Mouse (Mus musculus) erythroblast, embryonic 14.5 days (primary cell): ENCODE results near the gene Vax1.

Experiments used
- GATA1 ChIP-seq: IDR thresholded peaks from 2 replicates; pipeline ENCODE4 v1.6.1; 2012; ENCODE audit warnings: low read length, inconsistent platforms, mixed read lengths
- TAL1 ChIP-seq: IDR thresholded peaks from 3 replicates; pipeline ENCODE4 v1.6.1; 2012; ENCODE audit warnings: low read length, inconsistent platforms, mixed read lengths

DNA sequence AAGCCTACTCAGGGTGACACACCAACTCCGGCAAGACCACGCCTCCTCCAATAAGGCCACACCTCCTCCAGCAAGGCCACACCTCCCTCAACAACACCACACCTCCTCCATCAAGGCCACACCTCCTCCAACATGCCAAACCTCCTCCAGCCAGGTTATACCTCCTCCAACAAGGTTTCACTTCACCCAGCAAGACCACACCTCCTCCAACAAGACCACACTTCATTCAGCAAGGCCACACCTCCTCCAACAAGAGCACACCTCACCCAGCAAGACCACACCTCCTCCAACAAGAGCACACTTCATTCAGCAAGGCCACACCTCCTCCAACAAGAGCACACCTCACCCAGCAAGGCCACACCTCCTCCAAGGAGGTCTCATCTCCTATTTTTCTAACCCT, 15.7 kb downstream of the Vax1 start:
- TF ChIP-seq GATA1 (no peak), TAL1 (no peak)
